Mouse (Mus musculus) hindbrain, embryonic 16.5 days (tissue): Measurements from ENCODE around the gene Cdc26. TPM values are rescaled to one million over a fixed set of nuclear protein-coding genes. Genes with fewer than 3 reads are reported as not detected.

Experiments used
- ATAC-seq: fragments of 200-750 bp; cut with Nextera tagmentation; 2 replicates; pipeline ENCODE4 v1.8.0; 2017; ENCODE audit warnings: moderate TSS enrichment, moderate library complexity
- H3K27ac ChIP-seq: fragments of 300-500 bp; sonication (generic); 2 replicates; pipeline ENCODE4 v1.5.1; 2014; ENCODE audit warnings: low read depth, mild to moderate bottlenecking, control low read depth, low read length, moderate library complexity
- H3K27me3 ChIP-seq: fragments of 300-500 bp; sonication (generic); replicated peaks from 2 replicates; pipeline ENCODE4 v1.6.1; 2014; ENCODE audit warnings: low read length; ENCODE audit not compliant: control insufficient read depth, insufficient read depth
- H3K36me3 ChIP-seq: fragments of 300-500 bp; sonication (generic); 2 replicates; pipeline ENCODE4 v1.6.1; 2014; ENCODE audit warnings: mild to moderate bottlenecking, low read length, moderate library complexity, mixed read lengths; ENCODE audit not compliant: control insufficient read depth, insufficient read depth
- H3K4me1 ChIP-seq: fragments of 300-500 bp; sonication (generic); 2 replicates; pipeline ENCODE4 v1.6.1; 2014; ENCODE audit warnings: low read depth, low read length; ENCODE audit not compliant: control insufficient read depth, insufficient read depth
- H3K4me2 ChIP-seq: fragments of 300-500 bp; sonication (generic); 2 replicates; pipeline ENCODE4 v1.6.1; 2014; ENCODE audit warnings: mild to moderate bottlenecking, low read length, control low read depth, moderate library complexity
- H3K4me3 ChIP-seq: fragments of 300-500 bp; sonication (generic); 2 replicates; pipeline ENCODE4 v1.5.1; 2014; ENCODE audit warnings: mild to moderate bottlenecking, low read length, control low read depth, moderate library complexity
- H3K9ac ChIP-seq: fragments of 300-500 bp; sonication (generic); 2 replicates; pipeline ENCODE4 v1.6.1; 2014; ENCODE audit warnings: low read depth, mild to moderate bottlenecking, control low read depth, low read length, moderate library complexity
- H3K9me3 ChIP-seq: fragments of 300-500 bp; sonication (generic); 2 replicates; pipeline ENCODE4 v1.6.1; 2014; ENCODE audit warnings: mild to moderate bottlenecking, low read length, moderate library complexity; ENCODE audit not compliant: control insufficient read depth
- WGBS: fragments of 180-500 bp; shearing (Covaris S2); extraction: QIAGEN DNeasy Blood & Tissue Kit; methylation state at CpG from one replicate; pipeline ENCODE4 v1.1.7; 2014; 5-methylcytosine and 5-hydroxymethylcytosine counted together
- polyA plus RNA-seq: library from polyadenylated mRNA; unstranded; fragments of >200 nt; fragmentation: Nextera tagmentation; extraction: Ambion mirVana; gene quantifications from 2 replicates; pipeline ENCODE4 v1.2.1, GENCODE M21; 2015

Cdc26 gene
- polyA plus RNA-seq: 71.0 and 72.2 TPM in 2 replicates

DNA sequence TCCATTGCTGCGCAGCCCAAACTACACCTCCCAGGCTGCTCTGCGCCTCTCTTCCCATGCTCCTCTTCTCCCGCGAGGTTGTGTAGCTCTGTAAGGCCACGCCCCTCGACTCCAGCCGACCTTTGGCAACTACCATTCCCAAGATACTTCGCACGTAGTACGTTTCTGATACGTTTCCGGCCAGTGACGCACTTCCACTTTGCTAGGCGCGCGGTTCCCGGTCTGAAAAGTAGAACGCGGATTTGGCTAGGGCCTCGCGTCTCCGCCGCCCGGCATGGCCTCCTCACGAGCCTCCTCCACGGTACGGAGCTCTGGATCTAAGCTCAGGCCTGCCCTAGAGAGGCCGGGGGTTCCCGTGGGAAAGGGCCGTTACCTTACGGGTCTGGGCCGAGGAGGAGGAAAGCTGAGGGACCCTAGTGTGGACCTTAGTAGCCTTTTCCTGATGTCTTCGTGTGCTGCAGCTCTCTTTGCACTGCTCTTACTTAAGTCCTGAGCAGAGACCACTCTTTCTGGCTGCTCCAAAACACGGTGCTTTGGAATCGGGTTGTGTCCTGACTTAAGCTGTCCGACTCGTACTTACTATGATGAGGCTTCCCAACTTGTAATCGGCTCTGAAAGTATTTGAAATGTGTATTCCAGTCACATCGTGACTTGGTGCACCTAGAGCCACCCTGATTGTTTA, at the start of gene Cdc26, which contains the start of gene Prpf4:
Gene Cdc26 (minus strand): TSS at position 42 of the 682 bp plus-strand sequence.
Gene Prpf4 (plus strand): TSS at position 197 of the 682 bp plus-strand sequence.
- peaks cover 27% of the 10 kb centered on the region for H3K4me1 ChIP-seq
- peaks cover 6% of the 10 kb centered on the region; the same call in 1 of the 2 replicates for H3K36me3 ChIP-seq
- under 1% methylated on average over 39 of the region's 39 CpGs for WGBS
- H3K4me3 ChIP-seq: peak within 1 kb of the TSS; percentile 94
- H3K9ac ChIP-seq: peak within 1 kb of the TSS; percentile 93
- no peaks in the 10 kb centered on the region for H3K27me3 ChIP-seq
- H3K27ac ChIP-seq: peak within 1 kb of the TSS; percentile 87
- H3K9me3 ChIP-seq: no peaks in the 10 kb centered on the region
- peak; percentile 100 for ATAC-seq
- peak within 1 kb of the TSS; percentile 69 for H3K4me2 ChIP-seq

DNA sequence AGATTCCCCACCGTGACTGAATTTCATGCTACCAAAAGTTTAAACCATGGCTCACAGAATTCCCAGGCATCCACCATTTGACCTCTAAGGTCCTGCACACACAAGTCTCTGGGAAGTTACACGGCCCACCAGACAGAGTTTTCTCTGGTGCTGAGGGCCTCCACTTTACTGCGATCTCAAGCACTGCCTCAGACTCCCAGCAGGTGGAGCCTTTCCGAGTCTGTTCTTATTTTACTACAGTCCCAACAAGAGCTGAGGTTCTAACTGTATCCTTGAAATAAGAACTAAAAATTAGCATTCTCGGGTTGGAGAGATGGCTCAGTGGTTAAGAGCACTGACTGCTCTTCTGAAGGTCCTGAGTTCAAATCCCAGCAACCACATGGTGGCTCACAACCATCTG, 46.6 kb upstream of the Cdc26 start:
- Histone ChIP-seq H3K9ac (no peak overlapping the region), H3K27me3 (no peaks in the 10 kb centered on the region), H3K4me2 (no peak overlapping the region), H3K4me3 (no peak overlapping the region), H3K9me3 (no peaks in the 10 kb centered on the region), H3K27ac (no peak overlapping the region), H3K36me3 (no peaks in the 10 kb centered on the region), H3K4me1 (no peaks in the 10 kb centered on the region)
- WGBS: 63% methylated on average over 5 of the region's 5 CpGs
- ATAC-seq: peak; percentile 50; the same call in 1 of the 2 replicates

DNA sequence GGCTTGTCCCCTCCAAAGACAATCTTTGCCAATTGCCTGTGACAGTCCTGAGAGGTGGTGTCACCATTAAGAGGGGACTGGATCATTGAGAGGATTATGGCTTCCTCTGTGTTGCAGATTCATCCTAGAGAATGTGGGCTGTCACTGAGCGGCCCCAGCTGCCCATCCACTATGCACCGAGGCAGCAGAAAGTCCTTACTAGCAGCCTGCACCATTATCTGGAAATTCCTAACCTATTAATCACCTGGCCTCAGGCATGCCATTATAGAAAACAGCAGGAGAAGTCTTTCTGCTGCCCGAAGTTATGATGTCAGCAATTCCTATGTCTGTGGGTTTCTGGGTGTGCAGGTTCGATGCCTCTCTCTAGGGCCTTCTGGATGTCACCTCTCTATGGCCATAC, 32.5 kb upstream of the Cdc26 start:
- Histone ChIP-seq H3K9ac (no peak overlapping the region), H3K4me2 (no peak overlapping the region), H3K9me3 (no peaks in the 10 kb centered on the region), H3K4me3 (no peak overlapping the region), H3K4me1 (no peaks in the 10 kb centered on the region), H3K36me3 (no peaks in the 10 kb centered on the region), H3K27ac (no peak overlapping the region), H3K27me3 (no peaks in the 10 kb centered on the region)
- WGBS: 74% methylated on average over 4 of the region's 4 CpGs
- no peak for ATAC-seq

GRCm38 (mm10) chr4:62440544-62440943, 32.1 kb upstream of the Cdc26 start:
- Histone ChIP-seq H3K4me1 (no peaks in the 10 kb centered on the region), H3K4me2 (no peak overlapping the region), H3K9me3 (no peaks in the 10 kb centered on the region), H3K36me3 (no peaks in the 10 kb centered on the region), H3K27ac (no peak overlapping the region), H3K4me3 (no peak overlapping the region), H3K27me3 (no peaks in the 10 kb centered on the region), H3K9ac (no peak overlapping the region)
- 75% methylated on average over 4 of the region's 4 CpGs for WGBS
- ATAC-seq: no peak

DNA sequence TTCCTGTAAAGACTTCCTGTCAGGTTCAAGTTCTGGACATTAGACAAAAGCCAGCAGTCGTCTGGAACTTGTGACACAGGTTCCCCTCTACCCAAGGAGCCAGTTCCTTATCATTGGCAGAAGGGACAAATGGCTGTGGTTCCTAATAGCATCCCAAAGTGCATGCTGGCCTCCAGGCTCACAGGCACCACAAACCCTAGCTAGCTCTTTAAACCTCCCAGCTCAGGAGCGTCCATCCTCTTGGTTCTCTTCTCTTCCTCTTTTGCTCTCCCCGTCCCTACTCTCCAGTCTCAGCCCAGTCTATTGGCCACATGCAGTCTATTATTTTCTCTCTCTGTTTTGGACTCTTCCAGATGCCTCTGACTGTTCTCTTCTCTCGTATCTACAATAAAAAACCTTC, 31.4 kb upstream of the Cdc26 start:
- H3K27me3 ChIP-seq: no peaks in the 10 kb centered on the region
- no peaks in the 10 kb centered on the region for H3K36me3 ChIP-seq
- WGBS: 68% methylated on average over 4 of the region's 4 CpGs
- H3K4me3 ChIP-seq: no peak overlapping the region
- H3K9ac ChIP-seq: no peak overlapping the region
- ATAC-seq: no peak
- H3K4me2 ChIP-seq: no peak overlapping the region
- H3K9me3 ChIP-seq: no peaks in the 10 kb centered on the region
- no peaks in the 10 kb centered on the region for H3K4me1 ChIP-seq
- H3K27ac ChIP-seq: no peak overlapping the region

DNA sequence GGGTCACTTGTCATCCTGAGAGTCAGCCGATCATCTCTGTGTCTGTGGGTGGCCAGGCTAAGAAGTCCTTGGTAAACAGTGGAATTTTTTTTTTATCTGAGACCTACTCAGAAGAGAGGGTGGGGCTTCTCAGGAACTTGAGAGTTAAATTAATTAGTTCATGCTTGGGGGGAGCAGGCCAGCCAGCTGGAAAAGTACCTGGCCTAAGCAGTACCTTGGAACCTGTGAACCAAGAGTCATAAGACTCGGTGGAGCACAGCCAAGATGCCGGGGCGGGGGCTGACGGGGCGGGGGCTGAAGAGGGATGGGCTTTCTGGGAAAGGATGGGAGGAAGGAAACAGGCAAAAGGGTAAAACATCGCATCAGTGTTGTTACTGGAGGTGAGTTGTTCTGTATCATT, 29.4 kb upstream of the Cdc26 start:
- Histone ChIP-seq H3K27ac (no peak overlapping the region), H3K4me3 (no peak overlapping the region), H3K27me3 (no peaks in the 10 kb centered on the region), H3K36me3 (no peaks in the 10 kb centered on the region), H3K9ac (no peak overlapping the region), H3K4me2 (no peak overlapping the region), H3K4me1 (no peaks in the 10 kb centered on the region), H3K9me3 (no peaks in the 10 kb centered on the region)
- ATAC-seq: no peak
- WGBS: 87% methylated on average over 7 of the region's 7 CpGs

DNA sequence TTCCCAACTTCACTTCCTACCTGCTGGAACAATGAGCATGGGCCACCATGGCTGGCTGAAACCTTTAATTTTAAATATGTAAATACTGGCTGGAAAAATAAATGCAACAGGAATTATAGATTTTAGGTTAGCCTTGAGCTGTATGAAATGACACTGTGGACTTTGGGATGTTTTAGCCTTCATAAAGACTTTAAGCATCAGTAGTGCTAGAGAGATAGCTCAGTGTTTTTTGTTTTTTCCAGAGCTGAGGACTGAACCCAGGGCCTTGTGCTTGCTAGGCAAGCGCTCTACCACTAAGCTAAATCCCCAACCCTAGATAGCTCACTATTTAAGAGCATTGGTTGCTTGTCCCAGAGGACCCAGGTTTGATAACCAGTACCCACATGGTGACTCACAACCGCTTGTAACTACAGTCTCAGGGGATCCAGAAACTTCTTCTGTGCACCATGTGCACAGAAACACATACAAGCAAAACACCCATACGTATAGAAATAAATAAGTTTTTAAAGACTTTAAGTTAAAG, 28.9 kb upstream of the Cdc26 start:
- H3K4me3 ChIP-seq: no peak overlapping the region
- H3K36me3 ChIP-seq: no peaks in the 10 kb centered on the region
- H3K4me1 ChIP-seq: no peaks in the 10 kb centered on the region
- H3K27me3 ChIP-seq: no peaks in the 10 kb centered on the region
- H3K4me2 ChIP-seq: no peak overlapping the region
- no peak for ATAC-seq
- H3K9me3 ChIP-seq: no peaks in the 10 kb centered on the region
- H3K27ac ChIP-seq: no peak overlapping the region
- H3K9ac ChIP-seq: no peak overlapping the region
- WGBS: 87% methylated on average over 3 of the region's 3 CpGs

GRCm38 (mm10) chr4:62435081-62435480, 26.6 kb upstream of the Cdc26 start, which contains the start of gene Rnf183:
TSS of gene Rnf183 (minus strand) at chr4:62435252.
- no peaks in the 10 kb centered on the region for H3K36me3 ChIP-seq
- no peak within 1 kb of the TSS for H3K9ac ChIP-seq
- ATAC-seq: no peak
- no peaks in the 10 kb centered on the region for H3K4me1 ChIP-seq
- WGBS: 86% methylated on average over 6 of the region's 6 CpGs
- no peaks in the 10 kb centered on the region for H3K27me3 ChIP-seq
- H3K4me3 ChIP-seq: no peak within 1 kb of the TSS
- H3K27ac ChIP-seq: no peak within 1 kb of the TSS
- no peaks in the 10 kb centered on the region for H3K9me3 ChIP-seq
- H3K4me2 ChIP-seq: no peak within 1 kb of the TSS

DNA sequence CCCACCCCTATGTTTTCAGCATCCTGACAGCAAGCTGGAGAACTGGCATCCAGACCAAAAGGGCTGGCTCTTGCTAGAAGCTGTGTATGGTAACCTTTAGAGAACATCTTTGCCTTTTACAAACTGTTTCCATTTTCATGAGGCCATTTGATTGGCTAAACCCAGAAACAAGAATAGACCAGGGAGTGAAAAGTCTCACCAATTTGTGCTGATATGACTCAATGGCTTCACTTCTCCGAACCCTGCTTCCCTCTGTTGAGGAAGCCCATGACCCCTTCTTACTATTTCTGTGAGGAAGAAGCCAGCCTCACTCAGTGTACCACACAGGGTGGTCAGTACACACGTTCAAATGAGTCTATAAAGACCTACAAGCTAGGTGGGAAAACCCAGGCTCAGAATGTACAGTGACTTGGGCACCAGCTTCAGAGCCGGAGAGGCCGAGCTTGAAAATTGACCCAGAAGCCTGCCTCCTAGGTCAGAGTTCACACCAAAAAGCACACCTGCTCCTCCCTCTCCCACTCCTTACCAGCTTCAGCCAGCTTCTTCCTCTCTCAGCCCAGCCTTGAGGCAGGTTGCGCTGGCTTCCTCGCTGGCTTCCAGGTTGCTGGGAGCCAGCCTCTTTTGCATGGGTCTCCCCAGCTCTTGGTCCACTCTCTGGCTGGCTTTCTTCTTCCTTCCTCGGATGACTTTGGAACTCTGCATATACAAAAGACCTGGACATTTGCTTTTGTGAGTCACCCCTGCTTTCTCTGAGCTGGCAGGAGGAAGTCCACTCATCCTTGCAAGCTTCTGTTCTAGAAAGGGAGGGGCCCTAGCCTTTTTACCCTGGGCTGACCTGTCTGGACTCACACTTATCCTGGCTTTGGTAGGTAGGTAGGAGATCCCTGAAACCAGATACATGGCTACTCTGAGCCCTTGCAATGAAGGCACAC, 25.8 kb upstream of the Cdc26 start:
- H3K4me1 ChIP-seq: no peaks in the 10 kb centered on the region
- no peak overlapping the region for H3K9ac ChIP-seq
- no peak overlapping the region for H3K4me2 ChIP-seq
- no peaks in the 10 kb centered on the region for H3K36me3 ChIP-seq
- no peaks in the 10 kb centered on the region for H3K9me3 ChIP-seq
- ATAC-seq: no peak
- no peaks in the 10 kb centered on the region for H3K27me3 ChIP-seq
- H3K27ac ChIP-seq: no peak overlapping the region
- H3K4me3 ChIP-seq: no peak overlapping the region
- WGBS: 77% methylated on average over 7 of the region's 7 CpGs
